Mouse (Mus musculus) left cerebral cortex, adult 8-10 months (tissue): ENCODE results near the gene Klf16. TPM values are rescaled to one million over a fixed set of nuclear protein-coding genes. Genes with fewer than 3 reads are reported as not detected.
A peak's percentile ranks its signal among the peaks of the same experiment; 100 is the strongest.

Experiments used
- DNase-seq, 2 experiments: peaks; one replicate each; pipeline ENCODE4 v3.0.0; 2022; ENCODE audit warnings: low spot score in 2 of 2
- microRNA-seq, 2 experiments: library from miRNA; unstranded; fragments of <30 nt; microRNA quantifications; one replicate each; pipeline ENCODE4 v1.2.0; 2022
- total RNA-seq, 4 experiments: library from RNA; stranded (reverse); gene quantifications; 2 replicates each; pipeline ENCODE4 v1.2.4; 2022

Klf16 gene
- total RNA-seq, 4 experiments from 2014 or later = 53.0 to 65.9 (median 61.2) TPM

DNA sequence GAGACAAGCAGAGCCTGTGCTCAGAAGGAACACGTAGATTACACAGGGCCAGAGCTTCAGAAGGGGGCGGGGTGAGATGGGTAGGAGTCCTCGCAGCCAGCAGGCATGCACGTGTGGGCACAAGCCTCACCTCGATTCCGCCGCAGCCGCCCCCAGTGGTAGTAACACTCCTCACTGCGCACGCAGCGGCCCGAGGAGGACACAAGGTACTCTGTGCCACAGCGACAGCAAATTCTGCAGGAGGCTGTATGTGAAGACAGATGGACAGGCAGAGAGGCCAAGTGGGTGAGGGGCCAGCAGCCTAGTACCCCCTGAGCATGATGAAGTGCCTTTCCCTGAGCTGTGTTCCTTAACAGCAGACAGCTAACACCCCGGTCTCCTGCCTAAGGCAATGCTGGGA, 33.2 kb downstream of the Klf16 start:
- no peak for DNase-seq

DNA sequence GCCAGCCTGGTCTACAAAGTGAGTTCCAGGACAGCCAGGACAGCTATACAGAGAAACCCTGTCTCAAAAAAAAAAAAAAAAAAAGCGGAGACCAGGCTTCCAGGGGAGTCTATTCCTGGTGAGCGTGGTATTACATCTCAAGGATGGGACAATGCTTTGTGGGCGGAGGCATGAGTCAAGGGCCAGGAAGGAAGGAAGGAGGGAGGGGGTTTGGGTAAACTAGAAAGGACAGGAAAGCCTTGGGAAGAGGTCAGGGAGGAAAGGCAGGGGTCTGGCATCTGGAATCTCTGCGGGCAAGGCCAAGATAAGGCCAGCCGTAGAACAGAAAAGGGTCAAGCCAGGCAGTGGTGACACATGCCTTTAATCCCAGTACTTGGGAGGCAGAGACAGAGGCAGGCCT, 37.6 kb downstream of the Klf16 start:
- DNase-seq = no peak

GRCm38 (mm10) chr10:80538710-80539394, 38.3 kb downstream of the Klf16 start, which contains the start of gene Atp8b3:
Gene Atp8b3 (minus strand): TSS chr10:80539124.
- peak in 1 of 2 experiments; percentile 33 for DNase-seq

GRCm38 (mm10) chr10:80538180-80538579, 38.9 kb downstream of the Klf16 start:
- DNase-seq = no peak

- no peak for DNase-seq
Observed at GRCm38 (mm10) chr10:80535711-80536110, 41.4 kb downstream of the Klf16 start.

DNA sequence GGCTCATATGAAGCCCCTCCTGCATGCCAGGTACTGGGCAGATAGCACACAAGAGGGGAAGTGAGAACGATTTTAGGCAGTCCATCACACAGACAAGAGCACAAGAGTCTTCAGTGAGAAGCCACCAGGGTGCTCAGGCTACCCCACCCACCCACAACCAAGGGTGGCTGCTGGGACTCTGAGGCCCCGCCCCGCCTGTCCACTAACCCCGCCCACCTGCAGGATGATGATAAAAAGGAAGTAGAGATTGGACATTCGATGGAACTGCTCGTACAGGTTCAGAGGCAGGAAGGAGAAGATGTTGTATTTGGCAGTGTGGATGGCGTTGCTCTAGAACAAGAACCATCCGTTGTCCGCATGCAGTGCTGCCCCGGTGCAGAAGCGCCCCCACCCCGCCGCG, 42.0 kb downstream of the Klf16 start:
- DNase-seq = no peak

- DNase-seq = no peak
Observed at GRCm38 (mm10) chr10:80533704-80534103, 43.4 kb downstream of the Klf16 start.

- no peak for DNase-seq
Observed at GRCm38 (mm10) chr10:80532783-80533182, 44.3 kb downstream of the Klf16 start.

DNA sequence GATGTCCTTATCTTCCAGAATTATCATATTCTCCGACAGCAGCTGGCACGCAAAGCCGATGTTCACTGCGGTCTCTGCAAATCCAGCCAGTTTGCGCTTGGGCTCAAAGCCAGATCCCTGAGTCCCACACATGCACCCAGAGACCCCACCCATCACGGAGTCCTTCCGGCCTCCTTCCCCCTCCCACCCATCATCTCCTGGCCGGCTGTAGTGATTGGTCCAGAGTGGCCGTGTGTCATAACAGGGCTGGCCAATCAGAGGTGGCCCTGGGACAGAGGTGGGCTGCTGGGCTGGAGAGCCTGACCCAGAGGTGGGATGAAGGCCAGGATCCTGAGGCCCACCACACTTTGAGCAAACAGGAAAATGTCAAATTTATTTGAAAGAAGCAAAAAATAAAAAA, 50.9 kb downstream of the Klf16 start:
- no peak for DNase-seq

DNA sequence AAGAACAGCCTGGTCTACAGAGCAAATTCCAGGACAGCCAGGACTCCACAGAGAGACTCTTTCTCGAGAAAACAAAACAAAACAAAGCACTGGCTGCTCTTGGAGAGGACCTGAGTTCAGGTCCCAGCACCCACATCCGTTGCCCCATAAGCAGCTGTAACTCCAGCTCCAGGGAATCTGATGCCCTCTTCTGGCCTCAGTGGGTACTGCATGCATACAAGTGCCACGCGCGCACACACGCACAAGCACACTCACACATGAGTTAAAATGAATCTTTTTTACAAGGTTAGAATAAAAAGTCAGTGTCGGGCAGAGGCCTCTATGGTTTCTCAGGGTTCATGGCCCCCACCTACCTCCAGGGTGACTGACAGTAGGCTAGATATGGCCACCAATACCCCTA, 53.8 kb downstream of the Klf16 start:
- DNase-seq = no peak

DNA sequence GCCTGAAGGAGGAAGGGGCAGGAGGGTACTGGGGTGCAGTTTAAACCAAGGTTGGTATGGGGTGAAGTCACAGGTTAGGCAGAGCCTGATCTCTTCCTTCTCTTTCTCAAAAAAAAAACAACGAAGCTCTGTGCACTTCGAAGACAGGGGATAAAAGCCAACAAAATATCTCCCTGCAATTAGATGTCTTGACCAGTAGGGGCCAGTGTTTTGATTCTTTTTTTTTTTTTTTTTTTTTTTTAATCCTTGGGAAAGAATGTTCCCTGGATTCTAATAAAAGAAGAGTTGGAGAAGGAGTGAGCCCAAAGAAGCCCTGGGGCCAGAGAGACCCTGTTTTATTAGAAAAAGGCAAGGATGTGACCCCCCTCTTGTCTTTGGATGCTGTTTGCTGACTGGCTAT, 57.8 kb downstream of the Klf16 start:
- DNase-seq = no peak

Small RNA genes lying within 50 kb of the gene (microRNA-seq; reads per million reads assigned to microRNA genes)
- gene Mir6912 = 1.3 to 7.6 reads per million in 2 experiments

Other genes with a start within 250 kb of the Klf16 start
- 10 to 100 TPM in 1 of 4 experiments, 1 to 10 TPM in 3; 6.7 to 10.2 (median 8.3) TPM for gene Pcsk4, start 247.8 kb downstream of the Klf16 start, total RNA-seq
- gene Reep6, start 247.4 kb downstream of the Klf16 start, total RNA-seq = 10 to 100 TPM; 12.0 to 14.8 (median 13.6) TPM
- 10 to 100 TPM; 10.7 to 12.1 (median 11.5) TPM for gene Adamtsl5, start 228.9 kb downstream of the Klf16 start, total RNA-seq
- gene Plk5, start 220.9 kb downstream of the Klf16 start, total RNA-seq = 10 to 100 TPM; 27.8 to 29.4 (median 28.7) TPM
- 10 to 100 TPM; 18.9 to 20.3 (median 19.6) TPM for gene Mex3d, start 189.7 kb downstream of the Klf16 start, total RNA-seq
- gene Mbd3, start 177.8 kb downstream of the Klf16 start, total RNA-seq = 100 to 1,000 TPM; 146 to 152 (median 149) TPM
- gene Uqcr11, start 170.5 kb downstream of the Klf16 start, total RNA-seq = 100 to 1,000 TPM; 332 to 408 (median 366) TPM
- gene Tcf3, start 143.7 kb downstream of the Klf16 start, total RNA-seq = 10 to 100 TPM; 27.7 to 32.6 (median 31.4) TPM
- not detected for gene Onecut3, start 82.5 kb downstream of the Klf16 start, total RNA-seq
- under 1 TPM in 3 of 4 experiments, not detected in 1; 0.08 to 0.21 (median 0.18) TPM for gene Atp8b3, start 38.2 kb downstream of the Klf16 start, total RNA-seq
- gene Rexo1, start 15.8 kb downstream of the Klf16 start, total RNA-seq = 10 to 100 TPM; 40.7 to 46.6 (median 44.7) TPM
- gene Abhd17a, start 13.0 kb upstream of the Klf16 start, total RNA-seq = 100 to 1,000 TPM; 157 to 168 (median 166) TPM
- 10 to 100 TPM; 38.8 to 46.5 (median 43.1) TPM for gene Scamp4, start 25.6 kb upstream of the Klf16 start, total RNA-seq
- 1 to 10 TPM in 3 of 4 experiments, not detected in 1; 1.3 to 4.1 (median 3.4) TPM for gene Adat3, start 25.6 kb upstream of the Klf16 start, total RNA-seq
- 1 to 10 TPM; 1.8 to 4.2 (median 3.3) TPM for gene Gm49322, start 28.7 kb upstream of the Klf16 start, total RNA-seq
- gene Csnk1g2, start 45.5 kb upstream of the Klf16 start, total RNA-seq = 100 to 1,000 TPM; 214 to 250 (median 240) TPM
- gene Btbd2, start 79.8 kb upstream of the Klf16 start, total RNA-seq = 10 to 100 TPM; 88.6 to 97.6 (median 94.5) TPM
- 10 to 100 TPM; 36.0 to 47.0 (median 40.9) TPM for gene Mknk2, start 100.8 kb upstream of the Klf16 start, total RNA-seq
- 10 to 100 TPM; 12.0 to 17.6 (median 14.8) TPM for gene Mob3a, start 124.7 kb upstream of the Klf16 start, total RNA-seq
- 10 to 100 TPM; 44.2 to 67.8 (median 57.0) TPM for gene Izumo4, start 124.9 kb upstream of the Klf16 start, total RNA-seq
- gene Ap3d1, start 164.9 kb upstream of the Klf16 start, total RNA-seq = 100 to 1,000 TPM; 126 to 147 (median 139) TPM
- 10 to 100 TPM; 39.0 to 53.1 (median 41.5) TPM for gene Dot1l, start 177.9 kb upstream of the Klf16 start, total RNA-seq
- gene Sf3a2, start 220.9 kb upstream of the Klf16 start, total RNA-seq = 10 to 100 TPM; 35.5 to 53.7 (median 46.1) TPM
- 10 to 100 TPM; 61.3 to 74.5 (median 66.4) TPM for gene Plekhj1, start 221.3 kb upstream of the Klf16 start, total RNA-seq
- 1 to 10 TPM; 1.1 to 2.2 (median 1.7) TPM for gene Amh, start 227.9 kb upstream of the Klf16 start, total RNA-seq
- gene Jsrp1, start 236.2 kb upstream of the Klf16 start, total RNA-seq = 1 to 10 TPM; 5.1 to 9.7 (median 6.2) TPM
- 100 to 1,000 TPM; 505 to 586 (median 560) TPM for gene Oaz1, start 249.3 kb upstream of the Klf16 start, total RNA-seq